Mouse (Mus musculus): ENCODE measurements around the gene Ciart.
"Not testable (repeated sequence)": the region's sequence is repeated elsewhere in the genome, so short reads cannot be mapped to it uniquely, and the experiment has no call there.

Gene Ciart

GRCm38 (mm10) chr3:95881979-95882815, at the start of gene Ciart:
Gene Ciart (minus strand): TSS chr3:95882251.
- in situ Hi-C loops (cut with MboI; ENCODE audit: low sequenced_read_pairs) = no loop called here

- in situ Hi-C loops (cut with MboI; ENCODE audit: low sequenced_read_pairs) = no loop called here
Measured at GRCm38 (mm10) chr3:95931471-95931870, 49.4 kb upstream of the Ciart start.

DNA sequence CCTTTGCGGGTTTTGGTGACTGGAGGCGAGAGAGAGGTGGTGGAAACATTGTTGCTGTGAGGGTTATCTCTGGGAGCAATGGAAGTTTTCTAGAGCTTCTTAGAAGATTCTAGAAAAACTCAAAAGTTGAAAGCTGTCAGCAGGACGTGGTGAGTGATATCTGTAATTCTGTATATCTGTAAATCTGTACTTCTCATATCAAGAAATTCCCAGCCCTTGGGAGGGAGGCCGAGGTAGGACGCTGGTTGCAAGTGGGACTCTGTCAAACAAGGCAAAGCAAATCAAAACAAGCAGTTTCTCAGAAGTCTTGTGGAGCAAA, 48.4 kb upstream of the Ciart start:
- in situ Hi-C loops (cut with MboI; ENCODE audit: low sequenced_read_pairs) = no loop called here

DNA sequence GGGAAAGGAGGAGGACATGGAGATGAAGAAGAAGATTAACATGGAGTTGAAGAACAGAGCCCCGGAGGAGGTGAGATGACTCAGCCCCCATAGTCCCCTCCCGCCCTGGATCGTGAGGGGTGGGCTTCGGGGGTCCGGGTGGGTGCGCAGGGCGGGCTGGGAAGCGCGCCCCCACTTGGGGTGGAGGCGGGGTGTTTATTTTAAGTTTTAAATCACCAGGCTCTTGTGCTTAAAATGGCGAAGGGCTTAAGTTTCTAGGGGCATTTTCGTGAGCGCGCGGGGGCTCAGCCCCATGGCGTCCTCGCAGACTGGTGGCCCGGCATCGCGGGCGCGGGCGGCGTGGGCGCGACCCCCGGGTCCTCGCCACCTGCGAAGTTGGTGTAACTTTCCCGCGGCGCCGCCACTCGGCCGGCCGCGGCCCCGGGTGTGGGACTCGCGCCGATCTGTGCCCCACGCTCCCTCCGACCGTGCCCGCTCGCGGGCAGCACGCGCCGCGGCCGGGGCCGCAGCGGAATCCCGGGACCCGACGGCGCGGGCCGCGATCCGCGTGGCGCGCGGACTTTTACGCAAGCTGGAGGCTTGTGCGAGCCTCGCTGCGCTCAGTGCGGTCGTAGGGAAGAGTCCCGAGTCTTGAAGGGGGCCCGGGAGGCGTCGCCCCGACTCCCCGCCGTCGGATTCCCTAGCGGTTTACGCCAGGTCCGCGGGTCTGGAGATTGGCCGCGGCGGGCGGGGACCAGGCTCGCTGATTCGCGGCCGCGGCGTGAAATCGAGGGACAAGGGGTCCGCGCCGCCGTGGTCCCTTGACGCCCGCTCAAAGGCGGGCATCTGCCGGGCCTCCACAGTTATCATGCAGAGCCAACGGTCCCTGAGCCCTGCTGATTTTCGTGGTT, 47.8 kb upstream of the Ciart start:
- in situ Hi-C loops (cut with MboI; ENCODE audit: low sequenced_read_pairs) = no loop called here

GRCm38 (mm10) chr3:95928658-95929503, 46.8 kb upstream of the Ciart start, which contains the start of gene Anp32e:
Gene Anp32e (plus strand): TSS chr3:95929246.
- in situ Hi-C loops (cut with MboI; ENCODE audit: low sequenced_read_pairs) = no loop called here

- in situ Hi-C loops (cut with MboI; ENCODE audit: low sequenced_read_pairs) = no loop called here
Measured at GRCm38 (mm10) chr3:95928261-95928657, 46.2 kb upstream of the Ciart start.

DNA sequence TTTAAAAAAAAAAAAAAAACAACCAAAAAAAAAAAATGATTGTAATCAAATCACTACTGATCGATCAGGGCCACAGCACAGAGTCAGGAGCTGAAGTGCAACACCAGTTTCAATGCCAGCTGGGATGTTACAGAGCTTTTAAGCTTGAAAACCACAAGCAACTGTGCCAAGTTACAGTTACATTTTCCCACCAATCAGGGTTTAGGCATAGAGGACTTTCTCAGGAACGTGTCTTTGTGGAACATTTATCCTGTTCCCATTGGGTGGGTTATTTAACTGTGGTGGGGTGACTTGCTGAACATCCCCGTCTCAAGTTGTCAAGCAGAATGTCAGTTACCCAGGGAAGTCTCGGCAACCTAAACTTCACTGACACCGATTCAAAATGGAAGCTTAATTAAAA, 43.0 kb upstream of the Ciart start:
- in situ Hi-C loops (cut with MboI; ENCODE audit: low sequenced_read_pairs) = no loop called here

- in situ Hi-C loops (cut with MboI; ENCODE audit: low sequenced_read_pairs) = no loop called here
Measured at GRCm38 (mm10) chr3:95924185-95924584, 42.1 kb upstream of the Ciart start.

DNA sequence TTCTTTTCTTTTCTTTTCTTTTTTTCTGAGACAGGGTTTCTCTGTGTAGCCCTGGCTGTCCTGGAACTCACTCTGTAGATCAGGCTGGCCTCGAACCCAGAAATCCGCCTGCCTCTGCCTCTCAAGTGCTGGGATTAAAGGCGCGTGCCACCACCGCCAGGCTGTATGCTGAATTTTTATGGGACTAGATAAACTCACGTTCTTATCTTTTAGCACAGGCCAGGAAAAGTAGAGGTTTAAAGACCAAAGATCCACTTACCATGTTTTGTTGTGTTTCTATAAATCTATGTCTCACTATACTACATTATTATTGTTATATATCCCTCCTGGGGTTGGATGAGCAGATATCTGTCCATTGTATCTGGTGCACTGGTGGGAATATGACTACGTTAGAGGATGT, 41.4 kb upstream of the Ciart start:
- in situ Hi-C loops (cut with MboI; ENCODE audit: low sequenced_read_pairs) = not testable (repeated sequence)

GRCm38 (mm10) chr3:95920532-95920931, 38.5 kb upstream of the Ciart start:
- in situ Hi-C loops (cut with MboI; ENCODE audit: low sequenced_read_pairs) = not testable (repeated sequence)

GRCm38 (mm10) chr3:95916760-95917159, 34.7 kb upstream of the Ciart start:
- in situ Hi-C loops (cut with MboI; ENCODE audit: low sequenced_read_pairs) = no loop called here

DNA sequence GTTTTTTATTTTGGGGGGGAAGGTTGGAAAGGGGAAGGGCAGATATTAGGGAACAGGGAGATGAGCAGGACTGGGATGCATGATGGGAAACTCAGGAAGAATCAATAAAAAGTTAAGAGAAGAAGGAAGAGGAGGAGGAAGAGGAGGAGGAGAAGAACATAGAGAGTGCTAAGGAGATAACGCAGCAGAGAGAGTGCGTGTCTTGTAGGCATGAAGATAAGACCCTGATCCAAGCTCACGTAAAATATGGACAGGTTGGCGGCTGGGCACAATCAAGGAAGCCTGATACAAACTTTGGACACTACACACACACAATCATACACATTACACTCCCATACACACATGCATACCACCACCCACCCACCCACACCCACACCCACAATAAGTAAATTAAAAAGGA, 32.7 kb upstream of the Ciart start:
- in situ Hi-C loops (cut with MboI; ENCODE audit: low sequenced_read_pairs) = no loop called here

- in situ Hi-C loops (cut with MboI; ENCODE audit: low sequenced_read_pairs) = no loop called here
Measured at GRCm38 (mm10) chr3:95907613-95908012, 25.6 kb upstream of the Ciart start.

- in situ Hi-C loops (cut with MboI; ENCODE audit: low sequenced_read_pairs) = no loop called here
Measured at GRCm38 (mm10) chr3:95906860-95907259, 24.8 kb upstream of the Ciart start.

GRCm38 (mm10) chr3:95905940-95906492, 24.0 kb upstream of the Ciart start:
- in situ Hi-C loops (cut with MboI; ENCODE audit: low sequenced_read_pairs) = no loop called here

DNA sequence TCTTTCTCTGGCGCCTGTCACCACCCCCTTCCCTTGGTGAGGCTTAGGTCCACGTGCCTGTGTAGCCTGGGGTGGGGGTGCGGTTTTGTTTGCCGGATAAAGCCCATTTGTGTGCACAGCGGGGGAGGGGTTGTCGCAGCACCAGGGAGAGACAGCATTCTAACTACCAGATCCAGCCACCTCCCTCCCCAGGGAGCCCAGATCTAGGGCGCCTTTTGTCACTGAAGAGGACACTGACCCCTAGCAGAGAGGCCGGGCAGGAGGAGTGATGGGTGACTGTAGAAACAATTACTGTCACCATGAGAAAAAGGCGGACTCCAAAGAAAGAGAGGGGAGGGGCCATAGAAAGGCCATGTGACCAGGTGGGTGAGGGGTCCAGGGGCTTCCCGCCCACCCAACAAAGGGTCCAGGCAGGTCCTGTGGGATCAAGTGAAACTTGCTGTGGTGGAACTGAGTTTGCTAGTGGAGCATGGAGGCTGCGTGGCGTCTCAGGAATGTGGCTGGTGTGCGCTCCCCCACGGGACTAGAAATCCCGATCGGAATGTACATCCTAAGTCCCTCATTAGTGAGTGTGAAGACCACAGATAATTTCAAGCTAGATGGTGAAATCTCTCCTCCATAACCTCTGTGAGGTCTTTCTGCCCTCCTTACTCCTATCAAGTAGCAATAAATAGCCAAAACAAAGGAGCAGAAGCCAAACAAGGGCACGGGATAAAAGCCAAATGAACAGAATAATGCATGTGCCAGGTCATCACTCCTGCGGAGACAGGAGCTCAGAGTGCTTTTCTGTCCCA, 23.3 kb upstream of the Ciart start:
- in situ Hi-C loops (cut with MboI; ENCODE audit: low sequenced_read_pairs) = no loop called here

DNA sequence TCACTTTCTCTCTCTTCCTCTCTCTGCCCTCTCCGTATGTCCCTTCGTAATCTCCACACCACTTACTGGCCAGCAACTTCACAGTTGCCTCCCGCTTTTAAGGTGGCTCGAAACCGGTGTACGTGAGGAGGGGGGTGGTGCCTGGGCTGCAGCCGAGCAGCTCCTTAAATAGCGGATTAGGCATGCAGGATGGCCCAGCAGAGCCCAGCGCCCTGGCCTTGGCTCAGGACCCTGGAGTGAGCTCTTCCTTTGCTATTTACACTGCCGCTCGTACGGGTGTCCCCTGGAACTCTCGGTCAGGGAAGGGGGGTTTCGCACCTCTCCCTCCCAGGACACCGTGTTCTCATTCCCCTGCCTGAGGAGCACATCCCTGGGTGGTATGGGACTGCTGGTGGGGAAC, 22.5 kb upstream of the Ciart start, which contains the start of gene Car14:
TSS of gene Car14 (minus strand) at position 124 of the 400 bp plus-strand sequence.
- in situ Hi-C loops (cut with MboI; ENCODE audit: low sequenced_read_pairs) = no loop called here

DNA sequence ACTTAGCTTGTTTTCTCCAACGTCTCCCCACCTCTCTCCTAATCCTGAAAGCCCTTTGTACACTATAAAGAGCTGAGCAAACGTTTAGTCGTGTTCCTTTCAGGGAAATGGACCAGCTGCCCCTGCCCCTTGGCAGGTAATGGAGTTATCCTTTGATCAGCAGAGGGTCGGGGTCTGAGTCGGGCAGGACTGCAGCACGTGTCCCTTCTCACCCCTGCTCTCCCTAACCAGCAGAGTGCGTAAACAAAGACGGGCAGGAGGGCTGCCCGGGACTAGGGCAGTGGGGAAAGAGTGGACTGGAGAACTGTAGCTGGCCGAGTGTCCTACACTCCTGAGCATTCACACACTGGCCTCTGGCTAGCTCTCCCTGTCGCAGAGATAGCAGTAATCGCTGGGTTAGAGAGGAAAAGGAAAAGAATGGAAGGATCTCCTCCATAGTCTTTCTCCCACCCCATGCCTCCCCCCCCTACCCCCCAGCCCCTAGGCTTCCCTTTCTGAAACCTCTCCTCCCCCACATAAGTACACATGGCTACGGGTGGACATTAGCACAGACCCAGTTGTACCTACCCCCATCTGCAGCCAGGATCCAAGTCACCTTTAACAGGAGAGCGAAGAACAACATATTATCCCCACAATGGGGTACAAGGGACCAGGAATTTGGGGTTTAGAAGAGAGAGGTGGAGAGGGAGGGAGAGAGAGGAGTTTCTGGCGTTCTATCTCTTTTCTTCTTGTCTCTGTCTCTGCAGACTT, 21.9 kb upstream of the Ciart start:
- in situ Hi-C loops (cut with MboI; ENCODE audit: low sequenced_read_pairs) = no loop called here

DNA sequence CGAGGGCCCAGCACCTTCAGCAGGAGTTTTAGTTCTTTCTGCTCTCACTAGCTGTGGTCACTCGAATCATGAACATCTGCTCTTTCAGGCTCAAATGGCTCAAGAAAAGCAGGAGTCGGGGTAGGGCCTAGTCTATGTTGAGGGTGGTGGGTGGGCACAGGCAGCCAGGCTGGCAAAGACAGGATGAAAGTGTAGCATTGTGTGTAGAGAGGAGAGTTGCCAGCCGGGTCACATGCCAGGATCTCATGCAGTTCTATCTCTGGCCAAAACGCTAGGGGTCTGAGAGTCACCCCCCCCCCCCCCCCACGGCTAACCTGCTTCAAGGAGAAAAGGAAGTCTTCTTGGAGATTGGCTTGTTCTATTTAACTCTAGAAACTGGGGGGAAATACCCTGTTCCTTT, 20.6 kb upstream of the Ciart start:
- in situ Hi-C loops (cut with MboI; ENCODE audit: low sequenced_read_pairs) = no loop called here
